Mouse (Mus musculus) ovary, postnatal 36 days (tissue): ENCODE results near the gene Rnh1.

Experiments
- DNase-seq: peaks from one replicate; pipeline ENCODE4 v3.0.0; 2022; ENCODE audit warnings: low spot score, mixed read lengths

Rnh1 gene

GRCm38 (mm10) chr7:141205504-141205903 lies 32.8 kb upstream of the Rnh1 start:
- DNase-seq, result no peak

GRCm38 (mm10) chr7:141204546-141204945 lies 31.9 kb upstream of the Rnh1 start:
- DNase-seq, result no peak

GRCm38 (mm10) chr7:141198121-141198520 lies 25.5 kb upstream of the Rnh1 start:
- no peak for DNase-seq

GRCm38 (mm10) chr7:141196619-141197282 lies 24.1 kb upstream of the Rnh1 start:
- DNase-seq, result no peak

- no peak for DNase-seq
Observed at GRCm38 (mm10) chr7:141195754-141196153, 23.1 kb upstream of the Rnh1 start.

- peak; percentile 89 for DNase-seq
Observed at GRCm38 (mm10) chr7:141194830-141195229, 22.2 kb upstream of the Rnh1 start.

- DNase-seq, result no peak
Observed at GRCm38 (mm10) chr7:141194409-141194808, 21.8 kb upstream of the Rnh1 start.

- DNase-seq, result peak; percentile 99
Observed at GRCm38 (mm10) chr7:141193948-141194347, 21.3 kb upstream of the Rnh1 start, which contains the start of the genes Hras and Lrrc56. Hras (minus strand) TSS chr7:141194005. Lrrc56 (plus strand) TSS chr7:141194157.

GRCm38 (mm10) chr7:141193348-141193856 lies 20.7 kb upstream of the Rnh1 start:
- peak; percentile 52 for DNase-seq

GRCm38 (mm10) chr7:141192776-141193347 lies 20.2 kb upstream of the Rnh1 start:
- no peak for DNase-seq

GRCm38 (mm10) chr7:141191796-141192685 lies 19.4 kb upstream of the Rnh1 start:
- no peak for DNase-seq

- no peak for DNase-seq
Observed at GRCm38 (mm10) chr7:141191036-141191435, 18.4 kb upstream of the Rnh1 start.

GRCm38 (mm10) chr7:141190220-141190619 lies 17.6 kb upstream of the Rnh1 start:
- DNase-seq, result no peak

- DNase-seq, result no peak
Observed at GRCm38 (mm10) chr7:141188733-141189132, 16.1 kb upstream of the Rnh1 start.

GRCm38 (mm10) chr7:141188194-141188593 lies 15.5 kb upstream of the Rnh1 start:
- DNase-seq, result no peak

- DNase-seq, result peak; percentile 79
Observed at GRCm38 (mm10) chr7:141176173-141176572, 3.5 kb upstream of the Rnh1 start.

- DNase-seq, result no peak
Observed at GRCm38 (mm10) chr7:141175068-141175467, 2.4 kb upstream of the Rnh1 start.

GRCm38 (mm10) chr7:141173323-141173850 lies 730 bp upstream of the Rnh1 start:
- DNase-seq, result no peak

GRCm38 (mm10) chr7:141169866-141170265 lies 2.8 kb downstream of the Rnh1 start:
- no peak for DNase-seq

GRCm38 (mm10) chr7:141169300-141169699 lies 3.4 kb downstream of the Rnh1 start:
- no peak for DNase-seq

GRCm38 (mm10) chr7:141168518-141168953 lies 4.1 kb downstream of the Rnh1 start:
- DNase-seq, result peak; percentile 69

GRCm38 (mm10) chr7:141167901-141168517 lies 4.6 kb downstream of the Rnh1 start:
- DNase-seq, result peak; percentile 59
